1 mouse cellular context compared by ENCODE assay signal in genomic region chr13:100752529-100752928, GRCm38 (mm10).
TF ChIP-seq lines count a peak whose summit lies in the region.

No protein-coding gene starts in this region.

TF ChIP-seq in MEL, 35 proteins besides CTCF, POLR2A, EP300 and RAD21:
- no peak for TF ChIP-seq HCFC1 (IDR thresholded peaks at IDR 0.05; ENCODE audit: low read depth, low read length)
- 0 out of 2 replicates have a peak, but pooled peaks have one; percentile 76 for TF ChIP-seq UBTF (IDR thresholded peaks at IDR 0.05; ENCODE audit: borderline replicate concordance, insufficient read depth, low read depth, low read length)
- TF ChIP-seq MEF2A (IDR thresholded peaks at IDR 0.05; ENCODE audit: extremely low read depth, insufficient replicate concordance, low read depth, low read length, poor library complexity, severe bottlenecking): no peak
- TF ChIP-seq POLR2AphosphoS2 (IDR thresholded peaks at IDR 0.05; ENCODE audit: low read length): no peak
- TF ChIP-seq ETS1 (IDR thresholded peaks at IDR 0.05; ENCODE audit: low read depth, low read length): peak; percentile 71
- peak; percentile 63 for TF ChIP-seq TAL1 (IDR thresholded peaks at IDR 0.05; ENCODE audit: low read length)
- TF ChIP-seq TCF12 (IDR thresholded peaks at IDR 0.05; ENCODE audit: low read depth, low read length): peak; percentile 79
- no peak for TF ChIP-seq USF2 (IDR thresholded peaks at IDR 0.05; ENCODE audit: borderline replicate concordance in 1 of 2, insufficient read depth in 1 of 2, low read depth in 1 of 2, low read length in 2 of 2)
- 0 out of 2 replicates have a peak, but pooled peaks have one; percentile 21 for TF ChIP-seq ELF1 (IDR thresholded peaks at IDR 0.05; ENCODE audit: low read depth, low read length)
- TF ChIP-seq USF1 (IDR thresholded peaks at IDR 0.05; ENCODE audit: low read depth, low read length): no peak
- no peak for TF ChIP-seq JUND (IDR thresholded peaks at IDR 0.05; ENCODE audit: low read depth, low read length)
- no peak for TF ChIP-seq MAZ (IDR thresholded peaks at IDR 0.05; ENCODE audit: low read depth, low read length)
- no peak for TF ChIP-seq CHD1 (IDR thresholded peaks at IDR 0.05; ENCODE audit: low read depth, low read length)
- no peak for TF ChIP-seq BHLHE40 (IDR thresholded peaks at IDR 0.05; ENCODE audit: borderline replicate concordance, low read depth, low read length)
- no peak for TF ChIP-seq MAFK (IDR thresholded peaks at IDR 0.05; ENCODE audit: borderline replicate concordance, low read depth, low read length)
- TF ChIP-seq GATA1 (IDR thresholded peaks at IDR 0.05; ENCODE audit: low read depth, low read length): peak; percentile 90
- TF ChIP-seq E2F4 (IDR thresholded peaks at IDR 0.05; ENCODE audit: borderline replicate concordance, low read depth, low read length): no peak
